Mouse (Mus musculus) CD8-positive naive resting alpha-beta T cell, adult 57 days (primary cell): ENCODE data around the gene Pcmt1. TPM values are rescaled to one million over a fixed set of nuclear protein-coding genes. Genes with fewer than 3 reads are reported as not detected.

Source experiments
- total RNA-seq: library from RNA; stranded (reverse); gene quantifications from one replicate; pipeline ENCODE4 v1.2.4, GENCODE M21; 2023

The Pcmt1 gene
- 54.8 TPM for total RNA-seq

GRCm38 (mm10) chr10:7680731-7681301 lies at the start of gene Pcmt1, which contains the start of gene Lats1:
Gene Pcmt1, minus strand, starts transcription at chr10:7681136.
Gene Lats1, plus strand, starts transcription at chr10:7681214.

GRCm38 (mm10) chr10:7725751-7726500 lies 45.0 kb upstream of the Pcmt1 start, which contains the start of gene Katna1:
Gene Katna1, plus strand, starts transcription at chr10:7726000.

GRCm38 (mm10) chr10:7667342-7667802 lies 13.6 kb downstream of the Pcmt1 start, which contains the start of gene Nup43:
Gene Nup43, plus strand, starts transcription at chr10:7667503.

GRCm38 (mm10) chr10:7589592-7590233 lies 91.2 kb downstream of the Pcmt1 start, which contains the start of gene Lrp11:
Gene Lrp11, plus strand, starts transcription at chr10:7589800.

Other genes starting within 250 kb of the Pcmt1 start
- gene Ulbp1, start 207.5 kb downstream of the Pcmt1 start, total RNA-seq: 5.6 TPM
- 0.52 TPM for gene Lrp11, start 91.3 kb downstream of the Pcmt1 start, total RNA-seq
- 13.0 TPM for gene Nup43, start 13.6 kb downstream of the Pcmt1 start, total RNA-seq
- 38.9 TPM for gene Lats1, start 78 bp upstream of the Pcmt1 start, total RNA-seq
- gene Katna1, start 44.9 kb upstream of the Pcmt1 start, total RNA-seq: 56.5 TPM
- 44.3 TPM for gene Ginm1, start 111.7 kb upstream of the Pcmt1 start, total RNA-seq
- 67.1 TPM for gene Ppil4, start 111.8 kb upstream of the Pcmt1 start, total RNA-seq
- gene Zc3h12d, start 151.3 kb upstream of the Pcmt1 start, total RNA-seq: 29.2 TPM